Mouse (Mus musculus) forebrain, postnatal 0 days (tissue): ENCODE results near the gene Sorbs1. TPM values are rescaled to one million over a fixed set of nuclear protein-coding genes. Genes with fewer than 3 reads are reported as not detected.
A peak's percentile ranks its signal among the peaks of the same experiment; 100 is the strongest.

Experiments used
- ATAC-seq: fragments of 200-750 bp; cut with Nextera tagmentation; 2 replicates; pipeline ENCODE4 v1.8.0; 2017; ENCODE audit warnings: mild to moderate bottlenecking, moderate library complexity
- DNase-seq: peaks from one replicate; pipeline ENCODE4 v3.0.0-alpha.2; 2015
- H3K27ac ChIP-seq: fragments of 300-500 bp; sonication (generic); 2 replicates; pipeline ENCODE4 v1.5.1; 2014; ENCODE audit warnings: low read depth, mild to moderate bottlenecking, antibody characterized with exemption, low read length, moderate library complexity, mixed read lengths
- H3K27me3 ChIP-seq: fragments of 300-500 bp; sonication (generic); 2 replicates; pipeline ENCODE4 v1.6.1; 2014; ENCODE audit warnings: mild to moderate bottlenecking, low read length, mixed read lengths; ENCODE audit not compliant: insufficient read depth
- H3K36me3 ChIP-seq: fragments of 300-500 bp; sonication (generic); 2 replicates; pipeline ENCODE4 v1.6.1; 2014; ENCODE audit warnings: mild to moderate bottlenecking, moderate library complexity; ENCODE audit not compliant: insufficient read depth
- H3K4me1 ChIP-seq: fragments of 300-500 bp; sonication (generic); 2 replicates; pipeline ENCODE4 v1.6.1; 2014; ENCODE audit warnings: antibody characterized with exemption; ENCODE audit not compliant: insufficient read depth
- H3K4me2 ChIP-seq: fragments of 300-500 bp; sonication (generic); 2 replicates; pipeline ENCODE4 v1.6.1; 2014; ENCODE audit warnings: low read depth, mild to moderate bottlenecking, moderate library complexity
- H3K4me3 ChIP-seq: fragments of 300-500 bp; sonication (generic); 2 replicates; pipeline ENCODE4 v1.5.1; 2014; ENCODE audit warnings: low read depth, low read length, mixed read lengths
- H3K9ac ChIP-seq: fragments of 300-500 bp; sonication (generic); 2 replicates; pipeline ENCODE4 v1.6.1; 2014; ENCODE audit warnings: mild to moderate bottlenecking
- H3K9me3 ChIP-seq: fragments of 300-500 bp; sonication (generic); 2 replicates; pipeline ENCODE4 v1.6.1; 2016; ENCODE audit warnings: low read length
- CTCF ChIP-seq: sonication (generic); IDR thresholded peaks from 2 replicates; pipeline ENCODE4 v1.5.1; 2016; ENCODE audit warnings: antibody characterized with exemption, control low read depth, low read depth
- WGBS: fragments of 180-500 bp; shearing (Covaris S2); extraction: QIAGEN DNeasy Blood & Tissue Kit; methylation state at CpG from one replicate; pipeline ENCODE4 v1.1.7; 2014; 5-methylcytosine and 5-hydroxymethylcytosine counted together
- polyA plus RNA-seq: library from polyadenylated mRNA; unstranded; fragments of >200 nt; fragmentation: Nextera tagmentation; extraction: Ambion mirVana; gene quantifications from 2 replicates; pipeline ENCODE4 v1.2.1, GENCODE M21; 2015
- total RNA-seq: library from RNA; depleted of rRNA; stranded (reverse); fragments of >200 nt; gene quantifications from 2 replicates; pipeline ENCODE4 v1.2.3, GENCODE M21; 2014

Gene Sorbs1
- total and polyA plus RNA-seq, 2 experiments from 2014 or later = 51.8 to 74.9 TPM

- no peak overlapping the region for H3K4me3 ChIP-seq
- H3K9me3 ChIP-seq = no peaks in the 10 kb centered on the region
- DNase-seq (no peak), ATAC-seq (peak; percentile 88)
- no peaks in the 10 kb centered on the region for H3K27me3 ChIP-seq
- no peak overlapping the region for H3K4me2 ChIP-seq
- no peak for TF ChIP-seq CTCF
- H3K36me3 ChIP-seq = peaks cover 77% of the 10 kb centered on the region
- H3K4me1 ChIP-seq = no peaks in the 10 kb centered on the region
- no peak overlapping the region for H3K9ac ChIP-seq
- no peak overlapping the region for H3K27ac ChIP-seq
- WGBS = 50% methylated on average over 3 of the region's 3 CpGs
Observed at GRCm38 (mm10) chr19:40322226-40322625, 191.4 kb downstream of the Sorbs1 start.

- no peaks in the 10 kb centered on the region for H3K4me1 ChIP-seq
- WGBS = 83% methylated on average over 3 of the region's 3 CpGs
- no peak overlapping the region for H3K4me2 ChIP-seq
- H3K36me3 ChIP-seq = peaks cover 68% of the 10 kb centered on the region
- no peak for TF ChIP-seq CTCF
- DNase-seq = no peak
- no peaks in the 10 kb centered on the region for H3K9me3 ChIP-seq
- no peak for ATAC-seq
- H3K9ac ChIP-seq = no peak overlapping the region
- H3K27me3 ChIP-seq = no peaks in the 10 kb centered on the region
- no peak overlapping the region for H3K27ac ChIP-seq
- no peak overlapping the region for H3K4me3 ChIP-seq
Observed at GRCm38 (mm10) chr19:40319199-40319598, 194.4 kb downstream of the Sorbs1 start.

GRCm38 (mm10) chr19:40318511-40318910 lies 195.1 kb downstream of the Sorbs1 start:
- H3K27ac ChIP-seq = no peak overlapping the region
- no peak overlapping the region for H3K9ac ChIP-seq
- no peak for TF ChIP-seq CTCF
- H3K4me3 ChIP-seq = no peak overlapping the region
- no peaks in the 10 kb centered on the region for H3K27me3 ChIP-seq
- DNase-seq (no peak), ATAC-seq (no peak)
- H3K4me2 ChIP-seq = no peak overlapping the region
- peaks cover 66% of the 10 kb centered on the region for H3K36me3 ChIP-seq
- WGBS = 41% methylated on average over 6 of the region's 6 CpGs
- H3K9me3 ChIP-seq = no peaks in the 10 kb centered on the region
- H3K4me1 ChIP-seq = no peaks in the 10 kb centered on the region

GRCm38 (mm10) chr19:40317001-40317400 lies 196.6 kb downstream of the Sorbs1 start:
- Histone ChIP-seq H3K4me1 (no peaks in the 10 kb centered on the region), H3K9me3 (no peaks in the 10 kb centered on the region), H3K4me2 (no peak overlapping the region), H3K4me3 (no peak overlapping the region), H3K27me3 (no peaks in the 10 kb centered on the region), H3K36me3 (peaks cover 68% of the 10 kb centered on the region), H3K9ac (no peak overlapping the region), H3K27ac (no peak overlapping the region)
- ATAC-seq = no peak
- DNase-seq = no peak
- 66% methylated on average over 4 of the region's 4 CpGs for WGBS
- no peak for TF ChIP-seq CTCF

- Histone ChIP-seq H3K4me1 (no peaks in the 10 kb centered on the region), H3K9me3 (no peaks in the 10 kb centered on the region), H3K27me3 (no peaks in the 10 kb centered on the region), H3K36me3 (peaks cover 74% of the 10 kb centered on the region), H3K9ac (no peak overlapping the region), H3K27ac (no peak overlapping the region), H3K4me3 (no peak overlapping the region), H3K4me2 (no peak overlapping the region)
- 92% methylated on average over 11 of the region's 11 CpGs for WGBS
- DNase-seq = no peak
- no peak for ATAC-seq
- no peak for TF ChIP-seq CTCF
Observed at GRCm38 (mm10) chr19:40314252-40314651, 199.3 kb downstream of the Sorbs1 start.

GRCm38 (mm10) chr19:40311631-40312030 lies 201.9 kb downstream of the Sorbs1 start:
- H3K27ac ChIP-seq = no peak overlapping the region
- TF ChIP-seq CTCF = no peak
- no peak overlapping the region for H3K4me3 ChIP-seq
- 94% methylated on average over 8 of the region's 8 CpGs for WGBS
- H3K4me2 ChIP-seq = no peak overlapping the region
- no peak overlapping the region for H3K9ac ChIP-seq
- no peak for DNase-seq
- H3K27me3 ChIP-seq = no peaks in the 10 kb centered on the region
- ATAC-seq = no peak
- H3K9me3 ChIP-seq = no peaks in the 10 kb centered on the region
- H3K4me1 ChIP-seq = no peaks in the 10 kb centered on the region
- H3K36me3 ChIP-seq = peaks cover 65% of the 10 kb centered on the region

GRCm38 (mm10) chr19:40310410-40311130 lies 203.0 kb downstream of the Sorbs1 start:
- Histone ChIP-seq H3K4me3 (no peak overlapping the region), H3K9ac (no peak overlapping the region), H3K4me2 (no peak overlapping the region), H3K9me3 (no peaks in the 10 kb centered on the region), H3K27ac (no peak overlapping the region), H3K36me3 (peaks cover 56% of the 10 kb centered on the region), H3K4me1 (no peaks in the 10 kb centered on the region), H3K27me3 (no peaks in the 10 kb centered on the region)
- ATAC-seq (no peak), DNase-seq (no peak)
- TF ChIP-seq CTCF = no peak
- 89% methylated on average over 15 of the region's 15 CpGs for WGBS
